Mouse (Mus musculus): ENCODE measurements around the gene Csnk2a2. TPM values are rescaled to one million over a fixed set of nuclear protein-coding genes. Genes with fewer than 3 reads are reported as not detected.
A peak's percentile ranks its signal among the peaks of the same experiment; 100 is the strongest.

Csnk2a2 gene
- polyA plus RNA-seq, 1 experiment, result 37.6 TPM

- Histone ChIP-seq H3K4me3 (replicated peaks; ENCODE audit: insufficient read depth, low read depth, low read length) (no peak overlapping the region), H3K27ac (ENCODE audit: insufficient read depth, low read length) (no peak overlapping the region)
Observed at GRCm38 (mm10) chr8:95468995-95469394, 20.8 kb downstream of the Csnk2a2 start.

GRCm38 (mm10) chr8:95466543-95466942 is 23.3 kb downstream of the Csnk2a2 start:
- no peaks in the 10 kb centered on the region for H3K4me1 ChIP-seq (ENCODE audit: control insufficient read depth, insufficient read depth, low read length)
- H3K27me3 ChIP-seq (ENCODE audit: control insufficient read depth, insufficient read depth, low read length), result no peaks in the 10 kb centered on the region
- H3K4me3 ChIP-seq (replicated peaks; ENCODE audit: insufficient read depth, low read depth, low read length), result no peak overlapping the region
- 36% methylated on average over 2 of the region's 2 CpGs for WGBS
- no peak overlapping the region for H3K27ac ChIP-seq (ENCODE audit: insufficient read depth, low read length)
- TF ChIP-seq POLR2A (IDR thresholded peaks at IDR 0.05; ENCODE audit: borderline replicate concordance, insufficient read depth, low read length) (no peak), CTCF (IDR thresholded peaks at IDR 0.05; ENCODE audit: borderline replicate concordance, insufficient read depth, low read depth, low read length) (no peak)
- no peak for DNase-seq

More at GRCm38 (mm10) chr8:95468995-95469394, 20.8 kb downstream of the Csnk2a2 start:
- no peak for DNase-seq
- H3K27me3 ChIP-seq (ENCODE audit: control insufficient read depth, insufficient read depth, low read length), result no peaks in the 10 kb centered on the region
- no peaks in the 10 kb centered on the region for H3K4me1 ChIP-seq (ENCODE audit: control insufficient read depth, insufficient read depth, low read length)
- TF ChIP-seq POLR2A (IDR thresholded peaks at IDR 0.05; ENCODE audit: borderline replicate concordance, insufficient read depth, low read length), result no peak
- no peak for TF ChIP-seq CTCF (IDR thresholded peaks at IDR 0.05; ENCODE audit: borderline replicate concordance, insufficient read depth, low read depth, low read length)
- 90% methylated on average over 3 of the region's 3 CpGs for WGBS

- H3K27me3 ChIP-seq (ENCODE audit: control insufficient read depth, insufficient read depth, low read length), result no peaks in the 10 kb centered on the region
- H3K4me1 ChIP-seq (ENCODE audit: control insufficient read depth, insufficient read depth, low read length), result no peaks in the 10 kb centered on the region
- H3K4me3 ChIP-seq (replicated peaks; ENCODE audit: insufficient read depth, low read depth, low read length), result no peak overlapping the region
- DNase-seq, result no peak
- TF ChIP-seq CTCF (IDR thresholded peaks at IDR 0.05; ENCODE audit: borderline replicate concordance, insufficient read depth, low read depth, low read length), result peak; percentile 31; the same call in 1 of the 2 replicates
- no peak for TF ChIP-seq POLR2A (IDR thresholded peaks at IDR 0.05; ENCODE audit: borderline replicate concordance, insufficient read depth, low read length)
- H3K27ac ChIP-seq (ENCODE audit: insufficient read depth, low read length), result no peak overlapping the region
- WGBS, result 43% methylated on average over 8 of the region's 8 CpGs
Observed at GRCm38 (mm10) chr8:95452518-95452917, 37.3 kb downstream of the Csnk2a2 start.

GRCm38 (mm10) chr8:95450271-95450670 is 39.6 kb downstream of the Csnk2a2 start:
- WGBS, result 90% methylated on average over 5 of the region's 5 CpGs
- Histone ChIP-seq H3K4me1 (ENCODE audit: control insufficient read depth, insufficient read depth, low read length) (no peaks in the 10 kb centered on the region), H3K4me3 (replicated peaks; ENCODE audit: insufficient read depth, low read depth, low read length) (no peak overlapping the region), H3K27ac (ENCODE audit: insufficient read depth, low read length) (no peak overlapping the region), H3K27me3 (ENCODE audit: control insufficient read depth, insufficient read depth, low read length) (no peaks in the 10 kb centered on the region)
- DNase-seq, result no peak
- TF ChIP-seq POLR2A (IDR thresholded peaks at IDR 0.05; ENCODE audit: borderline replicate concordance, insufficient read depth, low read length) (no peak), CTCF (IDR thresholded peaks at IDR 0.05; ENCODE audit: borderline replicate concordance, insufficient read depth, low read depth, low read length) (no peak)

GRCm38 (mm10) chr8:95447661-95448060 is 42.2 kb downstream of the Csnk2a2 start:
- no peaks in the 10 kb centered on the region for H3K27me3 ChIP-seq (ENCODE audit: control insufficient read depth, insufficient read depth, low read length)
- no peak overlapping the region for H3K27ac ChIP-seq (ENCODE audit: insufficient read depth, low read length)
- H3K4me3 ChIP-seq (replicated peaks; ENCODE audit: insufficient read depth, low read depth, low read length), result no peak overlapping the region
- TF ChIP-seq POLR2A (IDR thresholded peaks at IDR 0.05; ENCODE audit: borderline replicate concordance, insufficient read depth, low read length) (no peak), CTCF (IDR thresholded peaks at IDR 0.05; ENCODE audit: borderline replicate concordance, insufficient read depth, low read depth, low read length) (no peak)
- DNase-seq, result no peak
- H3K4me1 ChIP-seq (ENCODE audit: control insufficient read depth, insufficient read depth, low read length), result no peaks in the 10 kb centered on the region
- WGBS, result 87% methylated on average over 7 of the region's 7 CpGs

- H3K27me3 ChIP-seq (ENCODE audit: control insufficient read depth, insufficient read depth, low read length), result no peaks in the 10 kb centered on the region
- H3K4me1 ChIP-seq (ENCODE audit: control insufficient read depth, insufficient read depth, low read length), result no peaks in the 10 kb centered on the region
- H3K27ac ChIP-seq (ENCODE audit: insufficient read depth, low read length), result no peak overlapping the region
- H3K4me3 ChIP-seq (replicated peaks; ENCODE audit: insufficient read depth, low read depth, low read length), result no peak overlapping the region
- TF ChIP-seq CTCF (IDR thresholded peaks at IDR 0.05; ENCODE audit: borderline replicate concordance, insufficient read depth, low read depth, low read length) (no peak), POLR2A (IDR thresholded peaks at IDR 0.05; ENCODE audit: borderline replicate concordance, insufficient read depth, low read length) (no peak)
- no peak for DNase-seq
- 64% methylated on average over 4 of the region's 4 CpGs for WGBS
Observed at GRCm38 (mm10) chr8:95445042-95445441, 44.8 kb downstream of the Csnk2a2 start.

GRCm38 (mm10) chr8:95441491-95442039 is 48.3 kb downstream of the Csnk2a2 start:
- 73% methylated on average over 5 of the region's 5 CpGs for WGBS
- H3K4me1 ChIP-seq (ENCODE audit: control insufficient read depth, insufficient read depth, low read length), result no peaks in the 10 kb centered on the region
- no peak for TF ChIP-seq POLR2A (IDR thresholded peaks at IDR 0.05; ENCODE audit: borderline replicate concordance, insufficient read depth, low read length)
- TF ChIP-seq CTCF (IDR thresholded peaks at IDR 0.05; ENCODE audit: borderline replicate concordance, insufficient read depth, low read depth, low read length), result no peak
- no peak for DNase-seq
- no peaks in the 10 kb centered on the region for H3K27me3 ChIP-seq (ENCODE audit: control insufficient read depth, insufficient read depth, low read length)
- H3K4me3 ChIP-seq (replicated peaks; ENCODE audit: insufficient read depth, low read depth, low read length), result no peak overlapping the region
- H3K27ac ChIP-seq (ENCODE audit: insufficient read depth, low read length), result no peak overlapping the region

- H3K4me1 ChIP-seq (ENCODE audit: control insufficient read depth, insufficient read depth, low read length), result no peaks in the 10 kb centered on the region
- no peak for DNase-seq
- no peak overlapping the region for H3K4me3 ChIP-seq (replicated peaks; ENCODE audit: insufficient read depth, low read depth, low read length)
- no peak for TF ChIP-seq CTCF (IDR thresholded peaks at IDR 0.05; ENCODE audit: borderline replicate concordance, insufficient read depth, low read depth, low read length)
- no peak for TF ChIP-seq POLR2A (IDR thresholded peaks at IDR 0.05; ENCODE audit: borderline replicate concordance, insufficient read depth, low read length)
- no peaks in the 10 kb centered on the region for H3K27me3 ChIP-seq (ENCODE audit: control insufficient read depth, insufficient read depth, low read length)
- WGBS, result 91% methylated on average over 5 of the region's 5 CpGs
- no peak overlapping the region for H3K27ac ChIP-seq (ENCODE audit: insufficient read depth, low read length)
Observed at GRCm38 (mm10) chr8:95440168-95440709, 49.6 kb downstream of the Csnk2a2 start.
